Mouse (Mus musculus): Measurements from ENCODE around the gene D430042O09Rik. TPM values are rescaled to one million over a fixed set of nuclear protein-coding genes. Genes with fewer than 3 reads are reported as not detected.

D430042O09Rik gene
- total and polyA plus RNA-seq, 3 experiments, result 1.8 to 4.8 (median 3.4) TPM

GRCm38 (mm10) chr7:125859564-125859963 is 151.9 kb downstream of the D430042O09Rik start:
- DNase-seq (ENCODE audit: extremely low read depth), result no peak
- Histone ChIP-seq H3K27ac (ENCODE audit: insufficient read depth, low read depth) (no peak overlapping the region), H3K9me3 (replicated peaks; ENCODE audit: low read length) (no peaks in the 10 kb centered on the region), H3K9ac (ENCODE audit: insufficient read depth, low read depth) (no peak overlapping the region), H3K4me3 (replicated peaks in 1 of 3; ENCODE audit: low read depth in 2 of 3, low read length in 2 of 3, poor library complexity in 1 of 3) (no peak overlapping the region), H3K4me1 (ENCODE audit: control insufficient read depth in 1 of 2, insufficient read depth in 2 of 2) (peaks cover 4 to 16% of the 10 kb centered on the region in 2 experiments; a peak in 3 of 4 replicates), H3K27me3 (replicated peaks) (no peaks in the 10 kb centered on the region), H3K4me2 (ENCODE audit: insufficient read depth, low read depth, poor library complexity, severe bottlenecking) (no peak overlapping the region), H3K79me2 (replicated peaks; ENCODE audit: control insufficient read depth, extremely low read depth, insufficient read depth, poor library complexity, severe bottlenecking) (no peaks in the 10 kb centered on the region), H3K36me3 (replicated peaks in 1 of 2; ENCODE audit: control insufficient read depth in 1 of 2, insufficient read depth in 1 of 2, low read length in 1 of 2) (peaks cover 0 to 1% of the 10 kb centered on the region in 2 experiments)
- in situ Hi-C loops (cut with MboI; ENCODE audit: low pct_ligation_motif_present, low pct_unique_long_range_greater_than_20kb, low sequenced_read_pairs), result no loop called here
- dilution Hi-C loops (cut with MboI; ENCODE audit: extremely low pct_ligation_motif_present, extremely low pct_unique_long_range_greater_than_20kb, low sequenced_read_pairs), result no loop called here
- TF ChIP-seq GABPA (IDR thresholded peaks at IDR 0.05; ENCODE audit: insufficient replicate concordance, low read depth, low read length) (no peak), RCOR1 (conservative IDR thresholded peaks at IDR 0.05; ENCODE audit: low read depth, low read length) (no peak), SMC3 (IDR thresholded peaks at IDR 0.05; ENCODE audit: low read depth, low read length) (no peak), IRF4 (IDR thresholded peaks at IDR 0.05; ENCODE audit: low read depth, low read length) (no peak), ZKSCAN1 (IDR thresholded peaks at IDR 0.05; ENCODE audit: borderline replicate concordance, low read depth, low read length) (no peak), UBTF (IDR thresholded peaks at IDR 0.05; ENCODE audit: low read depth, low read length) (no peak), MAZ (IDR thresholded peaks at IDR 0.05; ENCODE audit: low read depth, low read length) (no peak), NELFE (IDR thresholded peaks at IDR 0.05; ENCODE audit: low read depth, low read length) (no peak), KAT2A (IDR thresholded peaks at IDR 0.05; ENCODE audit: insufficient replicate concordance, low read length) (no peak), ZMIZ1 (IDR thresholded peaks at IDR 0.05; ENCODE audit: low read depth, low read length) (no peak), POLR2AphosphoS2 (IDR thresholded peaks at IDR 0.05; ENCODE audit: low read depth, low read length) (no peak), EP300 (IDR thresholded peaks at IDR 0.05; ENCODE audit: low read length) (no peak), MXI1 (IDR thresholded peaks at IDR 0.05; ENCODE audit: low read depth, low read length) (no peak), USF1 (IDR thresholded peaks at IDR 0.05; ENCODE audit: low read depth, low read length) (no peak), POLR2A (IDR thresholded peaks at IDR 0.05; ENCODE audit: low read depth, low read length) (no peak)

GRCm38 (mm10) chr7:125860421-125860820 is 152.7 kb downstream of the D430042O09Rik start:
- Histone ChIP-seq H3K9ac (ENCODE audit: insufficient read depth, low read depth) (no peak overlapping the region), H3K27me3 (replicated peaks) (no peaks in the 10 kb centered on the region), H3K4me2 (ENCODE audit: insufficient read depth, low read depth, poor library complexity, severe bottlenecking) (no peak overlapping the region), H3K4me1 (ENCODE audit: control insufficient read depth in 1 of 2, insufficient read depth in 2 of 2) (peaks cover 4 to 22% of the 10 kb centered on the region in 2 experiments; a peak in 3 of 4 replicates), H3K27ac (ENCODE audit: insufficient read depth, low read depth) (no peak overlapping the region), H3K36me3 (replicated peaks in 1 of 2; ENCODE audit: control insufficient read depth in 1 of 2, insufficient read depth in 1 of 2, low read length in 1 of 2) (peaks cover 0 to 3% of the 10 kb centered on the region in 2 experiments), H3K9me3 (replicated peaks; ENCODE audit: low read length) (no peaks in the 10 kb centered on the region), H3K79me2 (replicated peaks; ENCODE audit: control insufficient read depth, extremely low read depth, insufficient read depth, poor library complexity, severe bottlenecking) (no peaks in the 10 kb centered on the region), H3K4me3 (replicated peaks in 1 of 3; ENCODE audit: low read depth in 2 of 3, low read length in 2 of 3, poor library complexity in 1 of 3) (no peak overlapping the region)
- DNase-seq (ENCODE audit: extremely low read depth), result no peak
- dilution Hi-C loops (cut with MboI; ENCODE audit: extremely low pct_ligation_motif_present, extremely low pct_unique_long_range_greater_than_20kb, low sequenced_read_pairs) (no loop called here), in situ Hi-C loops (cut with MboI; ENCODE audit: low pct_ligation_motif_present, low pct_unique_long_range_greater_than_20kb, low sequenced_read_pairs) (no loop called here)
- TF ChIP-seq UBTF (IDR thresholded peaks at IDR 0.05; ENCODE audit: low read depth, low read length), result no peak
